Mouse (Mus musculus) gastrocnemius, adult 2 months (tissue): ENCODE results near the gene Zc3h12b. TPM values are rescaled to one million over a fixed set of nuclear protein-coding genes. Genes with fewer than 3 reads are reported as not detected.

ENCODE experiments used
- DNase-seq: peaks from one replicate; pipeline ENCODE4 v3.0.0; 2022
- H3K27ac ChIP-seq: fragments of 200-600 bp; 2 replicates; pipeline ENCODE4 v1.8.1; 2022; ENCODE audit warnings: mild to moderate bottlenecking
- H3K4me3 ChIP-seq: fragments of 200-600 bp; 2 replicates; pipeline ENCODE4 v1.8.1; 2022; ENCODE audit warnings: mild to moderate bottlenecking, moderate library complexity
- CTCF ChIP-seq: fragments of 200-600 bp; IDR thresholded peaks from 2 replicates; pipeline ENCODE4 v1.8.1; 2022; ENCODE audit warnings: antibody characterized with exemption, mild to moderate bottlenecking, moderate library complexity
- intact Hi-C: fragments of 180-260 bp; cut with DNase I; formaldehyde crosslinking; loops from one replicate; pipeline ENCODE4 v1.15.1; 2025
- long read RNA-seq, 2 experiments: library from polyadenylated mRNA; stranded (forward); transcript quantifications; one replicate each; pipeline ENCODE4 v2.0.0; 2021
- total RNA-seq, 2 experiments: library from RNA; stranded (reverse); gene quantifications; 2 replicates each; pipeline ENCODE4 v1.2.3; 2021

Zc3h12b gene
- under 1 TPM; 0.45 to 0.61 TPM for total RNA-seq
- long read RNA-seq, experiment 1, result 0 reads
- long read RNA-seq, experiment 2, result 0 reads

- intact Hi-C loops, result no loop called here
- TF ChIP-seq CTCF, result peak; percentile 41
- peak within 1 kb of the TSS; percentile 63 for H3K27ac ChIP-seq
Measured at GRCm38 (mm10) chrX:95711227-95712111, at the start of gene Zc3h12b. Gene Zc3h12b (plus strand): TSS chrX:95711678.

GRCm38 (mm10) chrX:95682206-95682605 lies 29.3 kb upstream of the Zc3h12b start:
- intact Hi-C loops, result no loop called here
- DNase-seq, result no peak

More at GRCm38 (mm10) chrX:95711227-95712111, at the start of gene Zc3h12b:
- peak; percentile 69 for DNase-seq
- H3K4me3 ChIP-seq, result peak within 1 kb of the TSS; percentile 76

GRCm38 (mm10) chrX:95687119-95687518 lies 24.4 kb upstream of the Zc3h12b start:
- no peak for DNase-seq
- TF ChIP-seq CTCF, result peak; percentile 32
- Histone ChIP-seq H3K4me3 (no peak overlapping the region), H3K27ac (no peak overlapping the region)
- intact Hi-C loops, result no loop called here

More at GRCm38 (mm10) chrX:95682206-95682605, 29.3 kb upstream of the Zc3h12b start:
- TF ChIP-seq CTCF, result no peak
- Histone ChIP-seq H3K4me3 (no peak overlapping the region), H3K27ac (no peak overlapping the region)

- no peak overlapping the region for H3K27ac ChIP-seq
- DNase-seq, result peak; percentile 14
- intact Hi-C loops, result loop anchor here (10.0 kb wide), 1 partner anchor 363 kb away; no protein-coding TSS in a partner anchor
- TF ChIP-seq CTCF, result peak; percentile 66
- no peak overlapping the region for H3K4me3 ChIP-seq
Measured at GRCm38 (mm10) chrX:95738253-95738652, 26.8 kb downstream of the Zc3h12b start.

GRCm38 (mm10) chrX:95795881-95796280 lies 84.4 kb downstream of the Zc3h12b start:
- Histone ChIP-seq H3K27ac (no peak overlapping the region), H3K4me3 (no peak overlapping the region)
- DNase-seq, result no peak
- intact Hi-C loops, result no loop called here
- TF ChIP-seq CTCF, result no peak

GRCm38 (mm10) chrX:95801790-95802189 lies 90.3 kb downstream of the Zc3h12b start:
- no peak for DNase-seq
- no peak overlapping the region for H3K27ac ChIP-seq
- intact Hi-C loops, result no loop called here
- TF ChIP-seq CTCF, result no peak
- no peak overlapping the region for H3K4me3 ChIP-seq

- no peak for DNase-seq
- intact Hi-C loops, result no loop called here
- TF ChIP-seq CTCF, result no peak
- H3K4me3 ChIP-seq, result no peak overlapping the region
- no peak overlapping the region for H3K27ac ChIP-seq
Measured at GRCm38 (mm10) chrX:95852806-95853205, 141.3 kb downstream of the Zc3h12b start.

- H3K27ac ChIP-seq, result no peak overlapping the region
Measured at GRCm38 (mm10) chrX:95881111-95881510, 169.6 kb downstream of the Zc3h12b start.

GRCm38 (mm10) chrX:95902716-95903115 lies 191.2 kb downstream of the Zc3h12b start:
- no peak for TF ChIP-seq CTCF
- no peak for DNase-seq
- intact Hi-C loops, result no loop called here

More at GRCm38 (mm10) chrX:95881111-95881510, 169.6 kb downstream of the Zc3h12b start:
- no peak for TF ChIP-seq CTCF
- DNase-seq, result no peak
- no peak overlapping the region for H3K4me3 ChIP-seq
- intact Hi-C loops, result no loop called here

GRCm38 (mm10) chrX:95935481-95935880 lies 224.0 kb downstream of the Zc3h12b start:
- intact Hi-C loops, result no loop called here
- TF ChIP-seq CTCF, result no peak
- H3K27ac ChIP-seq, result no peak overlapping the region
- no peak overlapping the region for H3K4me3 ChIP-seq
- no peak for DNase-seq

More at GRCm38 (mm10) chrX:95902716-95903115, 191.2 kb downstream of the Zc3h12b start:
- Histone ChIP-seq H3K27ac (no peak overlapping the region), H3K4me3 (no peak overlapping the region)

GRCm38 (mm10) chrX:95945496-95945895 lies 234.0 kb downstream of the Zc3h12b start:
- intact Hi-C loops, result no loop called here
- no peak for DNase-seq
- H3K27ac ChIP-seq, result no peak overlapping the region
- no peak for TF ChIP-seq CTCF
- no peak overlapping the region for H3K4me3 ChIP-seq

- no peak overlapping the region for H3K4me3 ChIP-seq
- DNase-seq, result no peak
- TF ChIP-seq CTCF, result no peak
- intact Hi-C loops, result no loop called here
- no peak overlapping the region for H3K27ac ChIP-seq
Measured at GRCm38 (mm10) chrX:95948135-95948534, 236.7 kb downstream of the Zc3h12b start.

GRCm38 (mm10) chrX:95950776-95951175 lies 239.3 kb downstream of the Zc3h12b start:
- peak; percentile 21 for DNase-seq
- peak; percentile 65 for TF ChIP-seq CTCF
- Histone ChIP-seq H3K4me3 (no peak overlapping the region), H3K27ac (no peak overlapping the region)
- intact Hi-C loops, result no loop called here
